Mouse (Mus musculus): ENCODE data around the gene Lars2. TPM values are rescaled to one million over a fixed set of nuclear protein-coding genes. Genes with fewer than 3 reads are reported as not detected.
"Not testable (repeated sequence)": the region's sequence is repeated elsewhere in the genome, so short reads cannot be mapped to it uniquely, and the experiment has no call there.

The Lars2 gene
- polyA plus RNA-seq, 1 experiment from 2014 or later, result 1,220 TPM

GRCm38 (mm10) chr9:123386347-123386746 is 19.6 kb downstream of the Lars2 start:
- H3K36me3 ChIP-seq (replicated peaks; ENCODE audit: control insufficient read depth, insufficient read depth), result peaks cover 5% of the 10 kb centered on the region
- 94% methylated on average over 3 of the region's 3 CpGs for WGBS
- no peaks in the 10 kb centered on the region for H3K27me3 ChIP-seq (ENCODE audit: control insufficient read depth, insufficient read depth, low read length)
- no peak overlapping the region for H3K4me3 ChIP-seq (replicated peaks; ENCODE audit: low read length)
- H3K9ac ChIP-seq, result no peak overlapping the region
- 0 out of 2 replicates have a peak, but pooled peaks cover 10% of the 10 kb centered on the region for H3K4me1 ChIP-seq (replicated peaks; ENCODE audit: control insufficient read depth, insufficient read depth, low read length)
- no peaks in the 10 kb centered on the region for H3K9me3 ChIP-seq (ENCODE audit: control insufficient read depth, low read length)
- ATAC-seq (ENCODE audit: low FRiP score), result no peak
- no peak overlapping the region for H3K4me2 ChIP-seq (replicated peaks)
- H3K27ac ChIP-seq, result no peak overlapping the region
- DNase-seq (ENCODE audit: low spot score), result no peak

GRCm38 (mm10) chr9:123388087-123389007 is 21.6 kb downstream of the Lars2 start:
- H3K4me1 ChIP-seq (replicated peaks; ENCODE audit: control insufficient read depth, insufficient read depth, low read length), result 0 out of 2 replicates have a peak, but pooled peaks cover 10% of the 10 kb centered on the region
- H3K27ac ChIP-seq; H3K4me3 ChIP-seq (replicated peaks; ENCODE audit: low read length); H3K27me3 ChIP-seq (ENCODE audit: control insufficient read depth, insufficient read depth, low read length); H3K36me3 ChIP-seq (replicated peaks; ENCODE audit: control insufficient read depth, insufficient read depth); ATAC-seq (ENCODE audit: low FRiP score); DNase-seq (ENCODE audit: low spot score); H3K9me3 ChIP-seq (ENCODE audit: control insufficient read depth, low read length); H3K9ac ChIP-seq; H3K4me2 ChIP-seq (replicated peaks): not testable (repeated sequence)
- WGBS, result 97% methylated on average over 6 of the region's 21 CpGs

GRCm38 (mm10) chr9:123391140-123391849 is 24.6 kb downstream of the Lars2 start:
- Histone ChIP-seq H3K4me2 (replicated peaks) (no peak overlapping the region), H3K9ac (no peak overlapping the region), H3K27me3 (ENCODE audit: control insufficient read depth, insufficient read depth, low read length) (no peaks in the 10 kb centered on the region), H3K36me3 (replicated peaks; ENCODE audit: control insufficient read depth, insufficient read depth) (peaks cover 4% of the 10 kb centered on the region), H3K27ac (no peak overlapping the region), H3K4me3 (replicated peaks; ENCODE audit: low read length) (no peak overlapping the region), H3K4me1 (replicated peaks; ENCODE audit: control insufficient read depth, insufficient read depth, low read length) (no peaks in the 10 kb centered on the region), H3K9me3 (ENCODE audit: control insufficient read depth, low read length) (no peaks in the 10 kb centered on the region)
- DNase-seq (ENCODE audit: low spot score) (no peak), ATAC-seq (ENCODE audit: low FRiP score) (no peak)
- WGBS, result 95% methylated on average over 5 of the region's 5 CpGs

GRCm38 (mm10) chr9:123394856-123395255 is 28.1 kb downstream of the Lars2 start:
- WGBS, result 79% methylated on average over 6 of the region's 6 CpGs
- DNase-seq (ENCODE audit: low spot score), result no peak

GRCm38 (mm10) chr9:123397701-123398100 is 31.0 kb downstream of the Lars2 start:
- no peak overlapping the region for H3K4me3 ChIP-seq (replicated peaks; ENCODE audit: low read length)
- no peaks in the 10 kb centered on the region for H3K27me3 ChIP-seq (ENCODE audit: control insufficient read depth, insufficient read depth, low read length)
- H3K4me2 ChIP-seq (replicated peaks), result no peak overlapping the region
- DNase-seq (ENCODE audit: low spot score), result no peak
- ATAC-seq (ENCODE audit: low FRiP score), result no peak
- 38% methylated on average over 6 of the region's 6 CpGs for WGBS
- no peak overlapping the region for H3K9ac ChIP-seq
- peaks cover 4% of the 10 kb centered on the region; the same call in 1 of the 2 replicates for H3K36me3 ChIP-seq (replicated peaks; ENCODE audit: control insufficient read depth, insufficient read depth)
- H3K9me3 ChIP-seq (ENCODE audit: control insufficient read depth, low read length), result no peaks in the 10 kb centered on the region
- H3K4me1 ChIP-seq (replicated peaks; ENCODE audit: control insufficient read depth, insufficient read depth, low read length), result no peaks in the 10 kb centered on the region
- H3K27ac ChIP-seq, result no peak overlapping the region

More at GRCm38 (mm10) chr9:123394856-123395255, 28.1 kb downstream of the Lars2 start:
- H3K4me2 ChIP-seq (replicated peaks), result no peak overlapping the region
- H3K4me1 ChIP-seq (replicated peaks; ENCODE audit: control insufficient read depth, insufficient read depth, low read length), result no peaks in the 10 kb centered on the region
- no peak overlapping the region for H3K9ac ChIP-seq
- H3K27me3 ChIP-seq (ENCODE audit: control insufficient read depth, insufficient read depth, low read length), result no peaks in the 10 kb centered on the region
- no peak for ATAC-seq (ENCODE audit: low FRiP score)
- peaks cover 4% of the 10 kb centered on the region for H3K36me3 ChIP-seq (replicated peaks; ENCODE audit: control insufficient read depth, insufficient read depth)
- no peak overlapping the region for H3K27ac ChIP-seq
- H3K4me3 ChIP-seq (replicated peaks; ENCODE audit: low read length), result no peak overlapping the region
- H3K9me3 ChIP-seq (ENCODE audit: control insufficient read depth, low read length), result no peaks in the 10 kb centered on the region

- Histone ChIP-seq H3K9me3 (ENCODE audit: control insufficient read depth, low read length) (no peaks in the 10 kb centered on the region), H3K27me3 (ENCODE audit: control insufficient read depth, insufficient read depth, low read length) (no peaks in the 10 kb centered on the region), H3K9ac (no peak overlapping the region), H3K27ac (no peak overlapping the region), H3K4me1 (replicated peaks; ENCODE audit: control insufficient read depth, insufficient read depth, low read length) (no peaks in the 10 kb centered on the region), H3K4me3 (replicated peaks; ENCODE audit: low read length) (no peak overlapping the region), H3K4me2 (replicated peaks) (no peak overlapping the region), H3K36me3 (replicated peaks; ENCODE audit: control insufficient read depth, insufficient read depth) (no peaks in the 10 kb centered on the region)
- WGBS, result 91% methylated on average over 3 of the region's 3 CpGs
- no peak for DNase-seq (ENCODE audit: low spot score)
- no peak for ATAC-seq (ENCODE audit: low FRiP score)
Measured at GRCm38 (mm10) chr9:123402215-123402614, 35.5 kb downstream of the Lars2 start.

- Histone ChIP-seq H3K4me3 (replicated peaks; ENCODE audit: low read length) (no peak overlapping the region), H3K9me3 (ENCODE audit: control insufficient read depth, low read length) (no peaks in the 10 kb centered on the region), H3K27me3 (ENCODE audit: control insufficient read depth, insufficient read depth, low read length) (no peaks in the 10 kb centered on the region), H3K36me3 (replicated peaks; ENCODE audit: control insufficient read depth, insufficient read depth) (no peaks in the 10 kb centered on the region), H3K27ac (no peak overlapping the region), H3K9ac (no peak overlapping the region), H3K4me1 (replicated peaks; ENCODE audit: control insufficient read depth, insufficient read depth, low read length) (no peaks in the 10 kb centered on the region), H3K4me2 (replicated peaks) (no peak overlapping the region)
- WGBS, result 90% methylated on average over 3 of the region's 3 CpGs
- ATAC-seq (ENCODE audit: low FRiP score), result no peak
- no peak for DNase-seq (ENCODE audit: low spot score)
Measured at GRCm38 (mm10) chr9:123403031-123403430, 36.3 kb downstream of the Lars2 start.

- no peak overlapping the region for H3K4me3 ChIP-seq (replicated peaks; ENCODE audit: low read length)
- no peaks in the 10 kb centered on the region for H3K36me3 ChIP-seq (replicated peaks; ENCODE audit: control insufficient read depth, insufficient read depth)
- 88% methylated on average over 1 of the region's 1 CpGs for WGBS
- no peaks in the 10 kb centered on the region for H3K27me3 ChIP-seq (ENCODE audit: control insufficient read depth, insufficient read depth, low read length)
- no peaks in the 10 kb centered on the region for H3K4me1 ChIP-seq (replicated peaks; ENCODE audit: control insufficient read depth, insufficient read depth, low read length)
- H3K9me3 ChIP-seq (ENCODE audit: control insufficient read depth, low read length), result no peaks in the 10 kb centered on the region
- no peak for DNase-seq (ENCODE audit: low spot score)
- no peak overlapping the region for H3K9ac ChIP-seq
- H3K4me2 ChIP-seq (replicated peaks), result no peak overlapping the region
- no peak overlapping the region for H3K27ac ChIP-seq
- no peak for ATAC-seq (ENCODE audit: low FRiP score)
Measured at GRCm38 (mm10) chr9:123405231-123405630, 38.5 kb downstream of the Lars2 start.

- DNase-seq (ENCODE audit: low spot score), result no peak
- H3K36me3 ChIP-seq (replicated peaks; ENCODE audit: control insufficient read depth, insufficient read depth), result peaks cover 24% of the 10 kb centered on the region
- H3K4me3 ChIP-seq (replicated peaks; ENCODE audit: low read length), result no peak overlapping the region
- H3K9ac ChIP-seq, result no peak overlapping the region
- no peaks in the 10 kb centered on the region for H3K4me1 ChIP-seq (replicated peaks; ENCODE audit: control insufficient read depth, insufficient read depth, low read length)
- 98% methylated on average over 2 of the region's 2 CpGs for WGBS
- ATAC-seq (ENCODE audit: low FRiP score), result no peak
- H3K9me3 ChIP-seq (ENCODE audit: control insufficient read depth, low read length), result no peaks in the 10 kb centered on the region
- H3K27me3 ChIP-seq (ENCODE audit: control insufficient read depth, insufficient read depth, low read length), result no peaks in the 10 kb centered on the region
- H3K27ac ChIP-seq, result no peak overlapping the region
- H3K4me2 ChIP-seq (replicated peaks), result no peak overlapping the region
Measured at GRCm38 (mm10) chr9:123408771-123409170, 42.0 kb downstream of the Lars2 start.
